8 mouse cellular contexts compared by ENCODE assay signal in genomic region chr15:103305070-103305678, GRCm38 (mm10). TPM values are rescaled to one million over a fixed set of nuclear protein-coding genes. Genes with fewer than 3 reads are reported as not detected.
DNase-seq lines count a peak whose midpoint lies in the region; ATAC-seq lines count a peak whose summit lies in the region.

No protein-coding gene starts in this region.

- peak; percentile 96 to 99 for DNase-seq in adrenal gland, adult (ENCODE audit: inconsistent age in 2 of 2, low spot score in 1 of 2)
- DNase-seq in embryo, embryonic 11 days = peak; percentile 99
- peak; percentile 96 for DNase-seq in gastrocnemius, postnatal 25 days
- DNase-seq in intestine, embryonic 14.5 days (ENCODE audit: low spot score) = peak; percentile 99
- peak; percentile 97 to 100 for DNase-seq in left cerebral cortex, postnatal 14 days (ENCODE audit: low spot score in 2 of 2)
- peak; percentile 99 for DNase-seq in mesoderm, embryonic 11.5 days (ENCODE audit: low read depth, low spot score)
- peak; percentile 98 for DNase-seq in right cerebral cortex, postnatal 36 days (ENCODE audit: low spot score in 2 of 2)
- peak; percentile 97 for DNase-seq in yolk sac, embryonic 10.5 days (ENCODE audit: low spot score)

- peak overlapping the region; percentile 90 for H3K27ac ChIP-seq in intestine, embryonic 14.5 days (ENCODE audit: low read depth)

- H3K36me3 ChIP-seq in intestine, embryonic 14.5 days (ENCODE audit: control insufficient read depth, insufficient read depth, low read length) = no peaks in the 10 kb centered on the region

- H3K9me3 ChIP-seq in intestine, embryonic 14.5 days (ENCODE audit: control insufficient read depth, low read length) = no peaks in the 10 kb centered on the region

- peaks cover 61% of the 10 kb centered on the region for H3K4me1 ChIP-seq in intestine, embryonic 14.5 days (replicated peaks; ENCODE audit: control insufficient read depth, insufficient read depth, low read length)

- H3K27me3 ChIP-seq in intestine, embryonic 14.5 days (replicated peaks; ENCODE audit: control insufficient read depth, insufficient read depth, low read length) = no peaks in the 10 kb centered on the region

- peak overlapping the region; percentile 66 for H3K4me2 ChIP-seq in intestine, embryonic 14.5 days (ENCODE audit: low read length)

- ATAC-seq in intestine, embryonic 14.5 days (replicated peaks; ENCODE audit: low FRiP score, low TSS enrichment, low read depth) = peak; percentile 94

- under 1% methylated on average over 70 of the region's 71 CpGs for WGBS in intestine, embryonic 14.5 days

- intact Hi-C loops in left cerebral cortex, postnatal 14 days (cut with DNase I) = loop anchor here (5.0 kb wide), 1 partner anchor 33 kb away; the partner anchor contains the start of gene Copz1

- peak overlapping the region; percentile 42 for H3K4me3 ChIP-seq in intestine, embryonic 14.5 days (ENCODE audit: low read depth, low read length)

- peak overlapping the region; percentile 55 for H3K9ac ChIP-seq in intestine, embryonic 14.5 days (ENCODE audit: low read length)

RNA-seq across cellular contexts. Expression of gene Gpr84, which starts 5.2 kb away (rescaled TPM):
- total RNA-seq in gastrocnemius, postnatal 25 days (2021) = not detected
- polyA plus RNA-seq in intestine, embryonic 14.5 days (2014; fragmentation: Nextera tagmentation; extraction: Ambion mirVana) = 0.11 and 0.34 TPM in 2 replicates
- 1 to 10 TPM; 1.0 to 1.1 TPM for total RNA-seq in left cerebral cortex, postnatal 14 days (2021)

RNA-seq across cellular contexts. Expression of gene Copz1, which starts 32.7 kb away (rescaled TPM):
- 10 to 100 TPM; 31.4 to 32.3 TPM for total RNA-seq in gastrocnemius, postnatal 25 days (2021)
- 266 and 283 TPM in 2 replicates for polyA plus RNA-seq in intestine, embryonic 14.5 days (2014; fragmentation: Nextera tagmentation; extraction: Ambion mirVana)
- 100 to 1,000 TPM; 107 to 114 TPM for total RNA-seq in left cerebral cortex, postnatal 14 days (2021)

RNA-seq across cellular contexts. Expression of gene Zfp385a, which starts 34.7 kb away (rescaled TPM):
- 10 to 100 TPM; 17.0 to 77.5 TPM for total RNA-seq in gastrocnemius, postnatal 25 days (2021)
- polyA plus RNA-seq in intestine, embryonic 14.5 days (2014; fragmentation: Nextera tagmentation; extraction: Ambion mirVana) = 7.2 and 7.5 TPM in 2 replicates
- total RNA-seq in left cerebral cortex, postnatal 14 days (2021) = 10 to 100 TPM; 59.8 to 63.2 TPM

RNA-seq across cellular contexts. Expression of gene Nfe2, which starts 47.0 kb away (rescaled TPM):
- not detected for total RNA-seq in gastrocnemius, postnatal 25 days (2021)
- 1.8 and 1.9 TPM in 2 replicates for polyA plus RNA-seq in intestine, embryonic 14.5 days (2014; fragmentation: Nextera tagmentation; extraction: Ambion mirVana)
- total RNA-seq in left cerebral cortex, postnatal 14 days (2021) = not detected

Comparison
In these comparisons a context has a peak if more than half of its experiments do, and no peak if none do; other contexts are left out.
1. Peak in every context shown above with its lines: DNase-seq, ATAC-seq, H3K4me3 ChIP-seq and H3K27ac ChIP-seq.